Mouse (Mus musculus) MEL (cell line): ENCODE results near the gene Dnaja3.

Experiments used
- SIN3A ChIP-seq: IDR thresholded peaks from 2 replicates; pipeline ENCODE4 v1.6.1; 2012; ENCODE audit warnings: low read length, improper control_type of control experiment, inconsistent platforms
- ZMIZ1 ChIP-seq: IDR thresholded peaks from 2 replicates; pipeline ENCODE4 v1.6.1; 2012; ENCODE audit warnings: low read depth, mild to moderate bottlenecking, inconsistent platforms, low read length, improper control_type of control experiment, moderate library complexity

DNA sequence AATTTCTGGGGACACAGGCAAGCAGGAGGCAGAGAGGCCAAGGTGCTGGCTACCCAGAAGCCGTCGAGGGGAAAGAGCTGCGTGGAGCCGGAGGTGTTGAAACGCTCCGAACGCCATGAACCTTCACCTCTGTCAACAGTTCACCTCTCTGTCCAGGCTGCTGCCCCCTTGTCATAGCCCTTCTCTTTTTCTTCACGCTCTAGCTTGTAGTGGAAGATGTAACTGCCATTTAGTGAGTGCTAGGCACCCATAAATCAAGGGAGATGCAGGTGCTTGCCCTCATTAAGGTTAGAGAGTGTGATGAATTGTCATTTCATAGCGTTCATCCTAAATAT, 44.6 kb downstream of the Dnaja3 start:
- no peak for TF ChIP-seq ZMIZ1
- no peak for TF ChIP-seq SIN3A
